Mouse (Mus musculus) embryonic facial prominence, embryonic 11.5 days (tissue): ENCODE results near the gene Hmg20a. TPM values are rescaled to one million over a fixed set of nuclear protein-coding genes. Genes with fewer than 3 reads are reported as not detected.

Source experiments
- ATAC-seq: fragments of 200-750 bp; cut with Nextera tagmentation; replicated peaks from 2 replicates; pipeline ENCODE4 v1.8.0; 2017; ENCODE audit warnings: low read depth; ENCODE audit not compliant: insufficient number of reproducible peaks, low FRiP score, low TSS enrichment
- DNase-seq: peaks from one replicate; pipeline ENCODE4 v3.0.0-alpha.2; 2015; ENCODE audit warnings: low spot score
- H3K27ac ChIP-seq: fragments of 300-500 bp; sonication (generic); replicated peaks from 2 replicates; pipeline ENCODE4 v1.5.1; 2014; ENCODE audit warnings: mild to moderate bottlenecking, low read depth, low read length, control low read depth
- H3K27me3 ChIP-seq: fragments of 300-500 bp; sonication (generic); 2 replicates; pipeline ENCODE4 v1.6.1; 2014; ENCODE audit warnings: mild to moderate bottlenecking, low read length, moderate library complexity, mixed read lengths; ENCODE audit not compliant: control insufficient read depth, insufficient read depth
- H3K36me3 ChIP-seq: fragments of 300-500 bp; sonication (generic); replicated peaks from 2 replicates; pipeline ENCODE4 v1.6.1; 2014; ENCODE audit warnings: low read depth, mild to moderate bottlenecking, low read length, moderate library complexity, mixed read lengths; ENCODE audit not compliant: control insufficient read depth, insufficient read depth
- H3K4me1 ChIP-seq: fragments of 300-500 bp; sonication (generic); 2 replicates; pipeline ENCODE4 v1.6.1; 2014; ENCODE audit warnings: low read length, mixed read lengths; ENCODE audit not compliant: control insufficient read depth, insufficient read depth
- H3K4me2 ChIP-seq: fragments of 300-500 bp; sonication (generic); 2 replicates; pipeline ENCODE4 v1.6.1; 2014; ENCODE audit warnings: low read depth, mild to moderate bottlenecking, control low read depth, low read length, moderate library complexity
- H3K4me3 ChIP-seq: fragments of 300-500 bp; sonication (generic); 2 replicates; pipeline ENCODE4 v1.5.1; 2014; ENCODE audit warnings: low read depth, low read length, control low read depth
- H3K9ac ChIP-seq: fragments of 300-500 bp; sonication (generic); replicated peaks from 2 replicates; pipeline ENCODE4 v1.6.1; 2014; ENCODE audit warnings: mild to moderate bottlenecking, control low read depth, low read length
- H3K9me3 ChIP-seq: fragments of 300-500 bp; sonication (generic); replicated peaks from 2 replicates; pipeline ENCODE4 v1.6.1; 2016; ENCODE audit warnings: mild to moderate bottlenecking, low read length, inconsistent platforms, mixed read lengths; ENCODE audit not compliant: control insufficient read depth
- WGBS: fragments of 180-500 bp; shearing (Covaris S2); extraction: QIAGEN DNeasy Blood & Tissue Kit; methylation state at CpG from one replicate; pipeline ENCODE4 v1.1.7; 2014; 5-methylcytosine and 5-hydroxymethylcytosine counted together
- polyA plus RNA-seq: library from polyadenylated mRNA; unstranded; fragments of >200 nt; fragmentation: Nextera tagmentation; extraction: Ambion mirVana; gene quantifications from 2 replicates; pipeline ENCODE4 v1.2.1, GENCODE M21; 2014

Hmg20a gene
- polyA plus RNA-seq, 1 experiment from 2014 or later, result 59.2 TPM

GRCm38 (mm10) chr9:56453038-56453815 lies 34.8 kb downstream of the Hmg20a start:
- no peak overlapping the region for H3K27ac ChIP-seq
- no peak overlapping the region for H3K4me2 ChIP-seq
- ATAC-seq (no peak), DNase-seq (no peak)
- no peaks in the 10 kb centered on the region for H3K9me3 ChIP-seq
- no peaks in the 10 kb centered on the region for H3K27me3 ChIP-seq
- H3K4me1 ChIP-seq, result no peaks in the 10 kb centered on the region
- WGBS, result 82% methylated on average over 2 of the region's 2 CpGs
- H3K4me3 ChIP-seq, result no peak overlapping the region
- H3K9ac ChIP-seq, result no peak overlapping the region
- no peaks in the 10 kb centered on the region for H3K36me3 ChIP-seq

- no peaks in the 10 kb centered on the region for H3K27me3 ChIP-seq
- ATAC-seq (no peak), DNase-seq (no peak)
- no peaks in the 10 kb centered on the region for H3K4me1 ChIP-seq
- H3K4me3 ChIP-seq, result no peak overlapping the region
- no peaks in the 10 kb centered on the region for H3K9me3 ChIP-seq
- no peak overlapping the region for H3K4me2 ChIP-seq
- no peak overlapping the region for H3K9ac ChIP-seq
- 93% methylated on average over 3 of the region's 3 CpGs for WGBS
- H3K36me3 ChIP-seq, result no peaks in the 10 kb centered on the region
- H3K27ac ChIP-seq, result no peak overlapping the region
These were observed 38.0 kb downstream of the Hmg20a start for GRCm38 (mm10) chr9:56456426-56456825.

- Histone ChIP-seq H3K4me3 (no peak overlapping the region), H3K4me1 (no peaks in the 10 kb centered on the region), H3K4me2 (no peak overlapping the region), H3K36me3 (no peaks in the 10 kb centered on the region), H3K27me3 (no peaks in the 10 kb centered on the region), H3K9ac (no peak overlapping the region), H3K9me3 (no peaks in the 10 kb centered on the region), H3K27ac (no peak overlapping the region)
- no peak for ATAC-seq
- 83% methylated on average over 5 of the region's 5 CpGs for WGBS
- no peak for DNase-seq
These were observed 42.6 kb downstream of the Hmg20a start for GRCm38 (mm10) chr9:56460987-56461386.

- DNase-seq (no peak), ATAC-seq (no peak)
- Histone ChIP-seq H3K9ac (no peak overlapping the region), H3K27me3 (no peaks in the 10 kb centered on the region), H3K4me3 (no peak overlapping the region), H3K9me3 (no peaks in the 10 kb centered on the region), H3K4me2 (no peak overlapping the region), H3K27ac (no peak overlapping the region), H3K4me1 (no peaks in the 10 kb centered on the region), H3K36me3 (no peaks in the 10 kb centered on the region)
- 90% methylated on average over 1 of the region's 1 CpGs for WGBS
These were observed 44.2 kb downstream of the Hmg20a start for GRCm38 (mm10) chr9:56462606-56463005.

GRCm38 (mm10) chr9:56463046-56463445 lies 44.6 kb downstream of the Hmg20a start:
- H3K4me3 ChIP-seq, result no peak overlapping the region
- WGBS, result 99% methylated on average over 2 of the region's 2 CpGs
- H3K27me3 ChIP-seq, result no peaks in the 10 kb centered on the region
- H3K9ac ChIP-seq, result no peak overlapping the region
- H3K4me1 ChIP-seq, result no peaks in the 10 kb centered on the region
- no peak for DNase-seq
- H3K4me2 ChIP-seq, result no peak overlapping the region
- no peak for ATAC-seq
- H3K36me3 ChIP-seq, result no peaks in the 10 kb centered on the region
- H3K9me3 ChIP-seq, result no peaks in the 10 kb centered on the region
- H3K27ac ChIP-seq, result no peak overlapping the region

GRCm38 (mm10) chr9:56463686-56464515 lies 45.5 kb downstream of the Hmg20a start:
- no peaks in the 10 kb centered on the region for H3K27me3 ChIP-seq
- no peak overlapping the region for H3K4me2 ChIP-seq
- H3K9me3 ChIP-seq, result no peaks in the 10 kb centered on the region
- H3K27ac ChIP-seq, result no peak overlapping the region
- no peak overlapping the region for H3K9ac ChIP-seq
- no peaks in the 10 kb centered on the region for H3K36me3 ChIP-seq
- DNase-seq (no peak), ATAC-seq (no peak)
- WGBS, result 65% methylated on average over 4 of the region's 4 CpGs
- no peaks in the 10 kb centered on the region for H3K4me1 ChIP-seq
- no peak overlapping the region for H3K4me3 ChIP-seq

- DNase-seq (no peak), ATAC-seq (no peak)
- H3K27me3 ChIP-seq, result no peaks in the 10 kb centered on the region
- H3K9ac ChIP-seq, result 0 out of 2 replicates have a peak overlapping the region, but pooled peaks have one; percentile 6
- no peak overlapping the region for H3K4me3 ChIP-seq
- no peak overlapping the region for H3K4me2 ChIP-seq
- WGBS, result 50% methylated on average over 23 of the region's 23 CpGs
- H3K27ac ChIP-seq, result no peak overlapping the region
- no peaks in the 10 kb centered on the region; the same call in 1 of the 2 replicates for H3K4me1 ChIP-seq
- no peaks in the 10 kb centered on the region for H3K36me3 ChIP-seq
- no peaks in the 10 kb centered on the region for H3K9me3 ChIP-seq
These were observed 46.6 kb downstream of the Hmg20a start for GRCm38 (mm10) chr9:56464863-56465654.
